26 mouse cellular contexts compared by ENCODE assay signal in the genomic region with DNA sequence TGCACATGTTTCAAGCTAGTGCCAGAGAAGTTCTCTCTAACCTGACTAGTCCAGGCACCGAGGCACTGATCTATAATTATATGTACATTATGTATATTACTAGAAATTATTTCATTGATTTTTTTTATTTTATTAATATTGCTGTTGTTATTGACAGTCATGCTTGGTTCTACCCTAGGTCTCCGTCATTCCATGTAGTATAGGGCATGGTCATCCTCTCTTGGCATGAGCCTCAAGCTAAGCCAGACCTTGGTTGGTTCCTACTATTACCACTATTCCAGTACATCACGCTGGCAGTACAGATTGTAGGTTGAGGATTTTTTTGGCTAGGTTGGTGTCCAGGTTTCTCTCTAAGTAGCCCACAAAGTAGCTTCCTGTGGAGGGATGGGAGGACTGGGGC.
"Had no signal": no experiment of that assay in that cellular context is flagged by ENCODE, and none has a peak within 500 bp of the region (broad histone marks: within the 10 kb centered on the region; RNA-seq: fewer than 3 reads in every experiment).

No protein-coding gene starts in this region.

- DNase-seq: gastrocnemius, adult 2 months; gastrocnemius, postnatal 10 days; gastrocnemius, postnatal 25 days; heart, adult 18-20 months; heart, postnatal 10 days; heart, postnatal 4 days; kidney, adult 18-20 months; kidney, adult 8-10 months; kidney, postnatal 10 days; kidney, postnatal 25 days; kidney, postnatal 4 days; layer of hippocampus, postnatal 36 days; left cerebral cortex, postnatal 4 days had no signal

- ATAC-seq: hindbrain, embryonic 16.5 days; inflammation-experienced regulatory T-cells, adult 6 months; intestine, embryonic 15.5 days; intestine, postnatal 0 days; liver, embryonic 12.5 days had no signal

- H3K4me2 ChIP-seq: heart, embryonic 12.5 days; hindbrain, embryonic 12.5 days; hindbrain, embryonic 14.5 days; intestine, embryonic 15.5 days; limb, embryonic 13.5 days; limb, embryonic 15.5 days; liver, embryonic 12.5 days had no signal

- H3K4me3 ChIP-seq: gastrocnemius, adult 2 months; heart, embryonic 10.5 days; heart, embryonic 12.5 days; hindbrain, embryonic 10.5 days; hindbrain, embryonic 12.5 days; intestine, embryonic 15.5 days; layer of hippocampus, adult 2 months; limb, embryonic 13.5 days; limb, embryonic 15.5 days; liver, embryonic 12.5 days had no signal

- H3K9me3 ChIP-seq: heart, embryonic 10.5 days; heart, embryonic 12.5 days; hindbrain, embryonic 10.5 days; hindbrain, embryonic 12.5 days; intestine, embryonic 15.5 days; limb, embryonic 13.5 days; limb, embryonic 15.5 days; liver, embryonic 12.5 days had no signal

- H3K36me3 ChIP-seq: heart, embryonic 10.5 days; heart, embryonic 12.5 days; hindbrain, embryonic 10.5 days; hindbrain, embryonic 12.5 days; intestine, embryonic 15.5 days; limb, embryonic 13.5 days; limb, embryonic 15.5 days; liver, embryonic 12.5 days had no signal

- H3K9ac ChIP-seq: heart, embryonic 12.5 days; hindbrain, embryonic 12.5 days; hindbrain, embryonic 14.5 days; intestine, embryonic 15.5 days; limb, embryonic 13.5 days; limb, embryonic 15.5 days; liver, embryonic 12.5 days had no signal

- H3K4me1 ChIP-seq: heart, embryonic 10.5 days; heart, embryonic 12.5 days; hindbrain, embryonic 10.5 days; hindbrain, embryonic 12.5 days; intestine, embryonic 15.5 days; limb, embryonic 13.5 days; limb, embryonic 15.5 days; liver, embryonic 12.5 days had no signal

- H3K27ac ChIP-seq: gastrocnemius, adult 2 months; heart, embryonic 10.5 days; hindbrain, embryonic 10.5 days; hindbrain, embryonic 12.5 days; hindbrain, embryonic 14.5 days; intestine, embryonic 15.5 days; layer of hippocampus, adult 2 months; limb, embryonic 13.5 days; limb, embryonic 15.5 days; liver, embryonic 12.5 days had no signal

- H3K27me3 ChIP-seq: heart, embryonic 12.5 days; hindbrain, embryonic 12.5 days; intestine, embryonic 15.5 days; limb, embryonic 13.5 days; limb, embryonic 15.5 days; liver, embryonic 12.5 days had no signal
